Mouse (Mus musculus) thymus, postnatal 10 days (tissue): ENCODE measurements around the gene Scfd1.

Experiments
- DNase-seq, 2 experiments: peaks; one replicate each; pipeline ENCODE4 v3.0.0; 2021; ENCODE audit warnings: low spot score in 2 of 2

The Scfd1 gene

DNA sequence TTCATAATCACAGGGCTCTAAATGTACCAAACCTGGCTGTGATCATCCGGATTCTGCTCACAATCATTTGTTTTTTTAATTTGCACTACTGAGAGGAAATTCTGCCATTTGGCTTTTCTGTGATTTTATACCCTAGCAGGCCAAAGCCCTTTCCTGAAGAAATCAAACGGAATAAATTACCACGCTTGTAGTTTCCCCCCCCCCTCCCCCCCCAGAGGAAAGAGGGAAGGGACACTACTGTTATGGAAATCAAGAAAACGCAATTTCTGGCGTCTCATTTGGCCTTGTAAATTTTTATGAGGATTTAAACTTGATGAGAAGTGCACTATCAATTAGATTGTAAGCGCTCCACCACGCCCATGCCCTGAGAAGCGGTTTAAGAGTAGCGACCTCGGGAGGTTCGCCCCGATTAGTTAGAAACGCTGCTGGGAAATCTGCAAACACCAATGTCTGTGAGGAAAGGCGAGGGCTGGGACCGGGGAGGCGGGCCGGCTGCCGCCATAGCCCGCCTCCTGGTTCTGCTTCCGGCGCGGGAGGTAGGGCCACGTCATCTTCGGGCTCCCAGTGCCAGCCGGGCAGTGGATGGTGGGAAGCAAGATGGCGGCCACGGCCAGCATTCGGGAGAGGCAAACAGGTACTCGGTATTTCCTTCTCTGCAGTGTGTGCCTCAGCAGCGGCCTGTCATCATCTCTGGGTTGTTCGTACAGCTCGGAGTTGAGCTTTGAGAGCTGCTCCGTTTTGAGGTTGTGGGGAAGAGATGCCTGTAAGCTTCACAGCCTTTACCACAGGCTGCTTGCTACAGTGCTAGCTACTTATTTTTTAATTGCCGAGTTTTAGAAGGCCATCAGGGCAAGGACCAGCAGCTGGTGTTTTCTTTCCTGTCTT is at the start of gene Scfd1:
Scfd1 (plus strand) TSS at position 508 of the 885 bp plus-strand sequence.
- peak; percentile 82 to 88 for DNase-seq

DNA sequence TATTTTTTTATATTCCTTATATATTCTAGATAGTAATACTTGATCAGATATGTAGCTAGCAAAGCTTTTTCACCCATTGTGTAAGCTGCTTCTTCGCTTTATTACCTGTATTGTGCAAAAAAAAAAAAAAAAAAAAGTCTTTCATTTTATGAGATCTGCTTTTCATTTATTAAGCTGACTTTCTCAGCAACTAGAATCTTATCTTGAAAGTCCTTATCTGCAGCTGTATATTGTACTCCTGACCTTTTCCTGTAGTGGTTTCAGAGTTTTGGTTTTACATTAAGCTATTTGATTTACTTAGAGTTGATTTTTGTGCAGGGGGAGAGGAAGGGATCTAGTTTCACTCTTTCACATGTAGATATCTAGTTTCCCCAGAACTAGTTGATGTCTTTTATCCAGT is 40.3 kb upstream of the Scfd1 start:
- DNase-seq, result no peak

DNA sequence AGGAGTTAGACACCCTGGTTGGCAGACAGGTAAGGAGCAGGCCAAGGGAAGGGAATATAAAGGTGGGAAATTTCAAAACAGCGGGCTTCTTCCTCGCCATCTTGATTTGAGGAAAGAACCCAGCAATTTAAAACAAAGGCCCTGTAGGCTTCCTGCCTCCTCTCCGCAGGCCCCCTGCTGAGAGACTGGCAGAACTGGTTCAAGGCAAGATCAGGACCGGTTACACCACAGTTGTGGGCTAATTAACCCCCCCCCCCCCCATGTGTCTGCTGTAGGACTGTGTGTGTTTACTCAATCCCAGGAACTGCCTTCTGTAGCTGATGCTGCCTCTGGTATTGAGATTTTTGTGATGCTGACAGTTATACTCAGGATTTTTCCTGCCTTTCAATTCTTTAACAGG is 31.2 kb upstream of the Scfd1 start:
- DNase-seq, result no peak

DNA sequence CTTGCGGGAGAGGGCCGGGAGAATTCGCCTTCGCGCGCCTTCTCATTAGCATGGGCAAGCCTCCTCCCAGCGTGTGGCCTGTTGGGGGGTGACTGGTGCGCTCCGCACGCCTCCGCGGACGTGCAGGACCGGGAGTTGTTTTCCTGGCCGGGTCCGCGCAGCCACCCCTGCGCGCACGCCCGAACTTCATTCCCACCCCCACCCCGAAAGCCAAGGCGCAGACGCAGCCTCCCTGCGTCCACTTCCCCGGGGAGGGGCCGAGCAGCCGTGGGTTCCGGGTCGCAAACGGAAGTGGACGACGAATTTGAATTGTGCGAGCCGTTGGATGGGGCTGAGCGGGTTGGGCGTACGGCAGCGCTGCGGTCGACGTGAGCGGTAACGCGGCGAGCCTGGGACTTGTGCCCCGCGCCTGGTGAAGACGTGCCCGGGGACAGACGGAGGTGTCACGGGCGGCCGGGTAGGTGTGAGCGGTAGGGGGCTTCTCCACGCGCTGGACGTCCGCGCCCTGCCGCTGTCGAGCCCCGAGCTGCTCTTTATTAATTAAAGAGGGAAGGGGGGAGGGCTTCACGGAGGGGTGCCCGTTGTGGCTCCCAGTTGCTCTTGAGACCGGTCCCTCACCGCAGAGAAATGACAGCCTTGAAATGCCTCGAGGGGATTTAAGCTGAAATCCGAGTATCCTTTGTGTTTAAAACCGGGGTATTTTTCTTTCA is 29.2 kb upstream of the Scfd1 start, which contains the start of gene G2e3:
G2e3 (plus strand) TSS at position 74 of the 710 bp plus-strand sequence.
- peak; percentile 75 to 76 for DNase-seq

DNA sequence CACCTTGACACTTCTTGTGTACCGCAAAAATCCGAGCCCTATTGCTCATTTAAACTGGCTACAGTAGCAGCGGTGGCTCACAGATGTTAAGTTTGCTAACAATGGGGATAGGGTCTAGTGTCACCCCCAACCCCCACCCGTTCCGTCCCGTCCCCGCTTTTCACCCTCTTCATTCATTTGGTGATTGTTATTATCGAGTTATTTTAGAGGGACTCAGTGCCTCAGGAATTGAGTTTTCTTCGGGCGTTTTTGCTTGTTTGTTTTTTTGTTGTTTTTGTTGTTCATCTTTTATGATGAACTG is 28.7 kb upstream of the Scfd1 start:
- DNase-seq, result peak in 1 of 2 experiments; percentile 7

DNA sequence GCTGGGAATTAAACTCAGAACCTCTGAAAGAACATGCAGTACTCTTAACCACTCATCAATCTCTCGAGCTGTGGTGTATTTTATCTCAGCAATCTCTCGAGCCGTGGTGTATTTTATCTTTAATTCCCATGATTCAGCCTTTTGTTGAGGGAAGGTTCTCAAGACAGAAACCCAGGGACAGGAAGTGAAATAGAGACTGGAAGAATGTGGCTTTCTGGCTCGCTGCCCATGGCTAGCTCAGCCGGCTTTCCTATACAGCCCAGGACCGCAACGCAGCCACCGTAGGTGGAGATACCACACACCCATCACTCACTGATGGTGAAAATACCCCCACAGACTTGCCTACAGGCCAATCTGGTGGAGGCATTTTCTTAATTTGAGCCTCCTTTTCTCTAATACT is 22.0 kb upstream of the Scfd1 start:
- DNase-seq, result no peak

DNA sequence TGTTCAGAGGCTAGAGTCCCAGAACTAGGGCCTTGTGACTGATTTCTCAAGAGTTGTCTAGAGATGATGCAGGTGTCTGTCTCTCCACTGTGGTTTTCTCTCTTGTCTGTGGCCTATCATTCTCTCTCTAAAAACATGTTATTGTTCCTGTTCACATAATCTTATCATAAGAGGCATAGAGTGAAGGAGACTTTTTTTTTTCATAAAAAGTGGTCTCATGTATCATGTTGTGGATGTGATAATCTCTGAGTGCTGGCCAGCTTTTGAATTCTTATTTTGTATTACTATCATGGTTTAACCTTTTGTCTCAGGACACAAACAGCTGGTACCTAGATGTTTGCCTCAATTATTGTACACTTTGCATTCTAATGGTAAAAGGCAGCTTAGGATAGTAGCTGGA is 16.0 kb upstream of the Scfd1 start:
- DNase-seq, result no peak

DNA sequence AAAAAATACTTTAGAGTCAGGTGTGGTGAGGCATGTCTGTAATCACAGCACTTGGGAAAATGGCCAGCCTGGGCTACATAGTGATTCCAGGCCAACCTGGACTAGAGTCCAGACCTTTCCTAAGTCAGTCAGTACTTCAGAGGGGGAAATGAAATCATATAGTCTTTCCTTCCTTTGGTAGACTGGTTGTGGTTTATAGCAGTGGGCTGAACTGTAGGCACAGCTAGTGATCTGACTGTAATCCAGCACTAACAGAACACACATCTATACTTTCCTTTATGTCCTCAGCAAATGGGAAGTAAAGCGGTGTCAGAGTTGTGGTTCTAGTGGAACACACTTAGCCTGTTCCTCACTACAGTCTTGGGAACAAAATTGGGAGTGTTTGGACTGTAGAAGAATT is 14.4 kb upstream of the Scfd1 start:
- no peak for DNase-seq

DNA sequence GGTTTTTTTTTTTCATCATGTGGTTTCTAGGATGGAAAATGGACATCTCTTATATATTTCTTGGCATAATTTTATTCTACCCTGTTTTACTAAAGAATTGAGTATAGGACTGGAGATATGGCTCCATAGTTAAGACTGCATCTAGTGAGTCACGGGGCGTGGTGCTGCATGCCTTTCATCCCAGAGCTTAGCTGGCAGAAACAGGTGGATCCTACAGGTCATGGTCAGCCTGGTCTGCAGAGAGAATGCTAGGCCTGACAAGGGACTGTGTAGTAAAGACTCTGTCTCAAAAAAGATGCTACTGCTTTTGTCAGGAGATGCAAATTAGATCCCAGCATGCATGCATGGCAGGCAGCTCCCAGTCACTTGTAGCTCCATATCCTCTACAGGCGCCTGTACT is 8.8 kb upstream of the Scfd1 start:
- DNase-seq, result no peak

DNA sequence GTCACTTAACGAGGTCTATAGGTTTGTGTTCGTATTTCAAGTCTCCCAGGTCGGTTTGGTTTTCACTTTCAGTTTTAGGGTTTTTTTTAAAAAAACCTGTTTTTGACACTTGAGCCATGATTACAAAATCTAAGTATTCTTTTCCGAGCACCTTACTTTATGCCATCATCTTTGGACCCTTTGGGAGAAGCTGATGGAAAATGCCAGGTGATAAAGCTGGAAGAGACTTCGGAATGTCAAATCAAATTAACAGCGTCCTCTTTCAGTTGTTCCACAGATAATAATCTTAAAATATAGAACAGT is 529 bp downstream of the Scfd1 start:
- no peak for DNase-seq

DNA sequence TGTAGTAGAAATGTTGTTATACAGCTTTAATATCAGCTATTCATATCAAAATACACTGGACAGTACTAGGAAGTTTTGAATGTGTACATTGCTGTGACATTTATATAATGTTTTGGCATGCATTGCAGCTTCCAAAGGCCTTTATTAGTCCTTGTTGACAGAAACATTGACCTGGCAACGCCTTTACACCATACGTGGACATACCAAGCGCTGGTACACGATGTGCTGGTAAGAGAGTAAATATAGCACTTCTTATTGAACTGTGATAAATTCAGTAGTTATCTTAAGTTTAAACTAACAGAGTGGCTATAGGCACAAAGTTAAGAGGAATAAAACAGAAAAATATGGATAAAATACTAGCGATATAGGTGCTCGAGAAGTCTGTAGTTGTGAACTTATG is 22.6 kb downstream of the Scfd1 start:
- DNase-seq, result no peak

DNA sequence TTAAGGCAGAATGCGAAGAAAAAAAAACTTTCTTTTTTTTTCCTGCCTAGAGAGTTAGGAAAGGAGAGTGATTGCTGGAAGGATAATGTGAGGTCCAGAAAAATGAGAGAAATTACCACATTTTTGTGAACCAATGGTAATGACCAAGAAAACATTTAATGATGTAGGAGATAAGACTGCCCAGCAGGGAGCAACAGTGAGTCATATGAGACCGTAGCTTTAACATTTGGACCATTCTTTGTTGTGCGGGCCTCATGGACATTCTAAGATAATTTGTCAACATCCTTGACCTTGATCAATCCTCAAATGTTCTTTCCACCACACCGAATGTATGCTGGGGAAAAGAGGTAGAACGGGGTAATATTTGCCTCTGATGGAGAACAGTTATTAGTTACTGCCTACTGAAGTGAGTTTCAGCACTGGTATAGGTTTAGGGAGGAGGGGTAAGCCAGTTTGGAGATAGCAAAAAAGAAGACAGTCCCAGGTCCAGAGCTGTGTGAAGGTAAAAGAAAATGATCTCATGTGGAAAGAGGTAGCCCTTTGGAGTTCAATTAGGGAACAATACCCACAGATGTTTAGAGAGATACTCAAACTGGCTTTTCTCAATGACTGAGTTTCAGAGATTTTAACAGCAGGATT is 24.9 kb downstream of the Scfd1 start:
- no peak for DNase-seq

DNA sequence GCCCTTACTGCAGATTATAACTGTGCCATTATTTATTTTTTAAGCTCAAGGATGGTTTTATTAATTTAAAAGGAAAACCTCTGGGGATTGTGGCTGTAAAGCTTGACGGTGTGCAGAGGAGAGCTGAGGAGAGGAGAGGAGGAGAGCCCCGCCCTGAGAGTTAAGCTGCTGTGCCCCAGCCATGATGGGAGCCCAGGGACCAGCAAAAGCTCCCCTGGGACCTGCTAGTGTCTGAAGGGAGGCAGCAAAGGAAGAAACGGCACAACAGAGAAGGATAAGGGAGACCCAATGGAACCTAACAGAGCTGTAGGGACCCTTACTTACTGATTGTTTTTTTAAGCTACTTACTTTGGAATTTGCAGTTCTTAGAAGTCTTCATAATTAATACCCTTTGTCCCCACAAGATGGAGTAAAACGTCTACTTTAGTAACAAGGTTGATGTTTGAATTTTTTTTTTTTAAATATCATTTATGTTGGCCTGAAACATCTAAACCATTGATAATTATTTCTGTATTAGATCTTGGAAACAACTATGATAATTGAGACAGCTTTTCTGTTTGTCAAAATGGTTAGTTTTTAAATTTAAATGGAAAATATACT is 26.8 kb downstream of the Scfd1 start:
- DNase-seq, result no peak

DNA sequence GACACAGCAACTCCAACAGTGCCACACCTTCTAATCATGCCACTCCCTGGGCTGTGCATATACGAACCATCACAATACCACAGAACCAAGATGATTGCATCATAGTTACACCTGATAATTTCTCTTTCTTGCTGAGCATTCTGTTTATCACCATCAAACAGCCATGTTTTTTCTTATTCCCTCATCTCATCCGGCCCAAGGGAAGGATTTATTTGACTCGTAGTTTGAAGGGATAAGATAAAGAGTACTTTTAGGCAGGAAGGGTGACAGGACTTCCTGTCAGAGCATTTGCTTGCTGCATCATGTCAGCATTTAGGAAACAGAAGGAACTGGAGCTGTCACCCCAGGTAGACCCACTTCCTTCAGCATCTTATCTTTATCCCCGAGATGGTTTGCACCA is 34.1 kb downstream of the Scfd1 start:
- DNase-seq, result no peak

DNA sequence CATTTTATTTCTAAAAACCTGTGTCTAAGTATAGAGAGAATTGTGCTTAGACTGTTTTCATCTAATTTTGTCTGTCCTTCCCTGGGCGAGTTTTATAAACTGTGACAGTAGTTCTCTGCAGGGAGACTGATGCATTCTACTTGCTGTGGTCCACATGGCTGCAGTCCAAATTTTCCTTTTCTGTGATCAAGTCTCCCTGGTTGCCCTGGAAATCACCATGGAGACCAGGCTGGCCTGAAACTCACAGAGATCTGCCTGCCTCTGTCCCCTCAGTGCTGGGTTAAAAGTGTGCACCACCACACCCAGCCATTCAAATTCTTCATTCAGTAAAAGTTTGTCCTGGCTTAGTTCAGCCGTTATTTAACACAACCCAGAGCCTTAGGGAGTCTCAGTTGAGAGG is 60.2 kb downstream of the Scfd1 start:
- no peak for DNase-seq

DNA sequence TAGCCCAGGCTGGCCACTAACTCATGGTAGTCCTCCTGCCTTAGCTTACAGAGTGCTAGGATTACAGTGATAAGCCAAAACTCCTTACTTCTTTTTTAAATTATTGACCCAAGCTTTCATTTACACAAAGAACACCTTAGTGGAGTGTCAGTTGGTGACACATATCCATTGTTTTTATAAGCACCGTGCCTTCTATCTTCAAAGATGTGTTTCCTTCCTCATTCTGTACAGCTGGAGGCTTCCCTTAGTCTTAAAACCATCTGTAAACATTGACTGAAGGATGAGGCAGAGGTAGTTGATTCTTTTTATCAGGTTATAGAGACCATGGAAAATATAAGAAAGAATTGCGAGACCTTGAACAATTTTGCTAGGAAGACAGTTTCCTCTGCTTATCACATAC is 61.0 kb downstream of the Scfd1 start:
- DNase-seq, result no peak

DNA sequence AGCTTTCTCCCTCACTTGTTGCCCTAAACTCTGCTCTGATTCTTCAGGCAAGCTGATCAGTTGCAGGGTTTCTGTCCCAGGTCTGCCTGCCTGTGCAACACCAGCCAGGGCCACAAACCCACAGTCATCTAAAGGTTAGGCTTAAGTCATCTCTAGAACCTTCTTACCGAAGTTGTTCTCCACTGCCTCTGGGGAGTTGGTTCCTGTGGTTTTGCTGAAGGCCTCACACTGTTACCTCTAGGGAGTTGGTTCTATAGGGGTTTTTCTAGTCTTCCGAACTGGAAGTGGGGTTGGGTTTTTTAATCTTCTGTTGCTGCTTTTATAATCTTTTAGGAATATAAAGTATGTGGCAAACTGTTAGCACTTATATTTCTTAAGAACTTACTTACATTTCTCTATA is 72.0 kb downstream of the Scfd1 start:
- no peak for DNase-seq

DNA sequence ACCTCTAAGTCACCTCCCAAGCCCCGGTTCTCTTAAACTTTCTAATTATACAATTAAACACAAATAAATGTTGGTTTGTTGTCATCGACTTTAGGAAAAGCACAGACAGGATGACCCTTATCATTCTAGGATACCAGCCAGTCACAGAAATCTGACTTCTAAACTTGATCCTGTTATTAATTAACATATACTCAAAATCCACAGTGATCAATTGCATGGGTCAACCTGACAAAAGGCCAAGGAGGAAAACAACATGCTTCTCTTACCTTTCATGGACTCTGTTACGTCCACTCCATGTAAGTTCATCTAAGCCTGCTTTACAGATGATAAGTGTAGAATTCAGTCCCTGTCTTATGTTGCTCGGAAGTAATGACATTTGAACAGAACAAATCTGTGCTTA is 93.6 kb downstream of the Scfd1 start:
- DNase-seq, result no peak

DNA sequence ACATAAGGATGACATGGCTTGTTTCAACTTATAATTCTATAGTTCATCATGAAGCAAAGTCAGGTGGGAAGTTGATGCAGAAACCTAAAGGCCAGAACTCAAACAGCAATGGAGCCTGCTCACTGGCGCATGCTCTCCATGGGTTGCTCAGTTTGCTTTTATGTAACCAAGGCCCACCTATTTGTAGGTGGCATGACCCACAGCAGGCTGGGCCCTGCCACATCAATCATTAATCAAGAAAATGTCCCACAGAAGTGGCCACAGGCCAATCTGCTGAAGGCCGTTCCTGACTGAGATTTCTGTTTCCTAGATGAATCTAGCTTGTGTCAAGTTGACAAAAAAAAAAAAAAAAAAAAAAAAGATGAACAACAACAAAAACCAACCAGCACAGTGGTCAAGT is 103.9 kb downstream of the Scfd1 start:
- DNase-seq, result no peak

DNA sequence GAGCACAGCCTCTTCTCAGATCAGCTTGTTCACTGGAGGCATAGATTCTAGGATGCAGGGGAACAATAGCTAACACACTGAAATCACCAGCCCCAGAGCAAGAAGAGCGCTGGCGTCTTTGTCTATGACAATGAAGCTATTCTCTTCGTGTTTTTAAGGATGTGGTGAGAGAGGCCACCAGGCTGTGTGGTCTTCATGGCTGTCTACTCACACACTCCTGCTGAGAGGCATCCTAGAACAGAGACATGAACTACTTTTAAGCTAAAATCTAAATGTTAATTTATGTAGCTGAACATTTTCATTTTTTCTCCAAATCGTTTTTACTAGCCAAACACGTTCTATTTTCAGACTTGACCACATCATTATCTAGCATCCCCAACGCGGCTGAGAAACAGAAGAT is 114.7 kb downstream of the Scfd1 start:
- no peak for DNase-seq

DNA sequence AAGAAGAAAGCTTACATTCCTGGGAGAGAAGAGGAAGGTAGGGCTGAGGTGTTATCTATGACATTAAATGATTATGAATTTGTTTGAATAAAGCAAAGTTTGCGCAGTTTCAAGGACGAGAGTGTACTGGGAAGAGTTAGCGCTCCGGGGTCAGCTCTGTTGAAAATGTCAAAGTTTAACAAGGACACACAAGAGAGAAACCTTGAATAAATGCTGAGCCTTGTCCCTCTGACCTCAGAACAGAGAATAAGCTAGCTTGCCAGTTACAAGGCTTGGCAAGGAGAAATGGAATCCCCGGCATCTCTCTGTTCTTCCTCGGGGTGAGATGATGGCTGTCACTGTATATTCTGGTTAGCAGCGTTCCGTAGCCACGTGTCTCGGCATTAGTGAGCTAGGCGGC is 116.2 kb downstream of the Scfd1 start:
- no peak for DNase-seq

DNA sequence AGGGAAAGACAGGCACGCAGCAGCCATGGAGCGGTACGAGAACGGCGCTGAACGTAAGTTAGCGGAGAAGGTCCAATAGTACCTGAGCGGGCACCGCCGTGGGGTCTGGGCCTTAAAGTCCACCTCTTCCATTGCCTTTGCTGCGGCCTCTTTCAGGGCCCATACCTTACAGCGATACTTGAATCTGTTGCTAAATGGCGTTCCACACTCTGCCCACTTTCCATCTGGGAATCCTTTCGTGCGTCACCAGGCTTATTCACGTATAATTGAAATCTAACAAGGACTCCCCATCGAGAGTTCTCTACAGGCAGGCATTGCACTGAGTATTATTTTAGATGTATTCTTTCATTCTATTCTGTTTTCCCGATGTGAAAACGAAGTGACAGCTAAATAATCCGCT is 117.3 kb downstream of the Scfd1 start:
- DNase-seq, result no peak
